Mouse (Mus musculus): Measurements from ENCODE around the gene Dohh.

- TF ChIP-seq RAD21 (IDR thresholded peaks at IDR 0.05; ENCODE audit: low read depth, low read length) (no peak), JUND (conservative IDR thresholded peaks at IDR 0.05; ENCODE audit: low read depth, low read length) (no peak), EP300 (IDR thresholded peaks at IDR 0.05; ENCODE audit: low read length) (no peak), MEF2A (IDR thresholded peaks at IDR 0.05; ENCODE audit: borderline replicate concordance, low read depth, low read length) (no peak), POLR2A (IDR thresholded peaks at IDR 0.05; ENCODE audit: low read depth, low read length) (no peak), CTCF (conservative IDR thresholded peaks at IDR 0.05 in 1 of 2, IDR thresholded peaks at IDR 0.05 in 1 of 2; ENCODE audit: low read depth in 2 of 2, low read length in 2 of 2) (no peak), SMC3 (IDR thresholded peaks at IDR 0.05; ENCODE audit: low read depth, low read length) (no peak)
Observed at GRCm38 (mm10) chr10:81422661-81423217, 38.5 kb downstream of the Dohh start.

Data from CH12.LX (cell line).